Mouse (Mus musculus): ENCODE results near the gene Dcp1a. TPM values are rescaled to one million over a fixed set of nuclear protein-coding genes. Genes with fewer than 3 reads are reported as not detected.

Gene Dcp1a
- polyA plus RNA-seq (2015; fragmentation: Nextera tagmentation; extraction: Ambion mirVana): 16.8 and 20.1 TPM in 2 replicates

DNA sequence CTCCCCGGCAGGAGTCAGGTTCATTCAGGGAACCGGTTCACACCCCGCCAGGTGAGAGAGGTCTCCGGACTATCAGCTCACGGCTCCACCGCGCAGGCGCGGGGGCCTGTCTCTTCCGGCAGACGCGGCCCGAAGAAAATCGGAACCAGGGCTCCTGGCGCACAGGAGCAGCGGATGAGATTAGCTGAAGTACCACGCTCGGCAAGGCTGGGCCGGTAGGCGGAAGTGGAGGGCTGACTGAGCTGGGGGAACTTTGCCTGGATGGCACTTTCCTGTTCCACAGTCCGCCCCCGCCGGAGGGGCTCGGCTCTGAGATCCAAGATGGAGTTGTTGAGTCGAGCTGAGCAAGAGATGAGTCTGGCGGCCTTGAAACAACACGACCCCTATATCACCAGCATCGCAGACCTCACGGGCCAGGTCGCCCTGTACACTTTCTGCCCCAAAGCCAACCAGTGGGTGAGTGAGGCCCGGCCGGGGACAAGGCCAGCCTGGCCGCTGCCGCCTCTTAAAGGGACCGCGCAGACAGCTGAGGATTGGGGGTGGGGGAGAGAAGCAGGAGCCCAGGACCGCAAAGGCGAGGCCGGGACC lies at the start of gene Dcp1a:
Dcp1a (plus strand) TSS at position 175 of the 588 bp plus-strand sequence.
- Histone ChIP-seq H3K4me3 (ENCODE audit: low read length) (peak within 1 kb of the TSS; percentile 96), H3K27ac (ENCODE audit: low read length) (peak within 1 kb of the TSS; percentile 89), H3K9ac (ENCODE audit: low read length) (peak within 1 kb of the TSS; percentile 94), H3K27me3 (ENCODE audit: control insufficient read depth, insufficient read depth, low read length) (no peaks in the 10 kb centered on the region), H3K4me1 (ENCODE audit: control insufficient read depth, insufficient read depth, low read length) (peaks cover 12% of the 10 kb centered on the region), H3K9me3 (replicated peaks; ENCODE audit: control insufficient read depth, low read length) (no peaks in the 10 kb centered on the region), H3K36me3 (ENCODE audit: control insufficient read depth, insufficient read depth) (peaks cover 7% of the 10 kb centered on the region), H3K4me2 (ENCODE audit: low read depth, low read length) (peak within 1 kb of the TSS; percentile 68)
- ATAC-seq (replicated peaks; ENCODE audit: extremely low read depth, insufficient read depth, low FRiP score): peak; percentile 98
- under 1% methylated on average over 39 of the region's 39 CpGs for WGBS

DNA sequence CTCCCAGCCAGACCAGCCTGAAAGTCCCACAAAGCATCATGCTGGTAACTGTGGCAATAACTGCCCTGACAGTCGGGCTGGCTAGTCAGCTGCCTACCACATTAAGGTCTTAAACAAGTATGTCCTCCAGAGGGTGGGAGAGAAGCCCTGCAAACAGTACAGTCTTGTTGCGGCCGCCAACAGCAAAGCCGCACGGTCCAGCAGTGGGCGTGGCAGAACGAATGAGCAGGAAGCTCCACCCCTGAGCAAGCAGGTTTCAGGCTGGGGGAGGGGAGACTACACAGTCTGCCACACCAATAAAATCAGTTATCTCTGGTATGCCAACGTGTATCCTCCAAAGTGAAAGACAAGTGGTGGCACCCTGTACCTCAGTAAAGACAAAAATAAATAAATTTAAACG lies 49.7 kb upstream of the Dcp1a start:
- no peak overlapping the region for H3K9ac ChIP-seq (ENCODE audit: low read length)
- H3K36me3 ChIP-seq (ENCODE audit: control insufficient read depth, insufficient read depth): no peaks in the 10 kb centered on the region
- no peaks in the 10 kb centered on the region for H3K9me3 ChIP-seq (replicated peaks; ENCODE audit: control insufficient read depth, low read length)
- no peaks in the 10 kb centered on the region for H3K27me3 ChIP-seq (ENCODE audit: control insufficient read depth, insufficient read depth, low read length)
- H3K27ac ChIP-seq (ENCODE audit: low read length): no peak overlapping the region
- no peak overlapping the region for H3K4me2 ChIP-seq (ENCODE audit: low read depth, low read length)
- no peak for ATAC-seq (replicated peaks; ENCODE audit: extremely low read depth, insufficient read depth, low FRiP score)
- 54% methylated on average over 9 of the region's 9 CpGs for WGBS
- H3K4me3 ChIP-seq (ENCODE audit: low read length): no peak overlapping the region
- peaks cover 9% of the 10 kb centered on the region for H3K4me1 ChIP-seq (ENCODE audit: control insufficient read depth, insufficient read depth, low read length)

DNA sequence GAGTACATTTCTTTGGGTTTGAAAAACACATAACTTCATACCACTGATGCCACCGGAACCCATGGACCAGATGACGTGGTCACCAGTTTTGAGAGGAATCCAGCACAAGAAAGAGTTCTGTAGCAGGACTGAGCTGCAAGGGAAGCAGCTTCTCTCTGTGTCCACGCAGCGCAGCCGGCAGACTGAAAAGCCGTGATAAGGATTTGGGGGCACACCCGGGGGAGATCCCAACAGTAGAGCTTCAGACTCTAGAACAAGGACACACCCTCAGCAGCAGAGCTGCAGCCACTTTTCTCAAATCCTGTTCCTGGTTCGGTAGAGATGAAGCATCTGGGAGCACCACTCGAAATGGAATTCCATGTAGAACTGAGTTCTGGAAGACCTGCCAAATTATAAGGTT lies 49.3 kb upstream of the Dcp1a start:
- 67% methylated on average over 9 of the region's 9 CpGs for WGBS
- Histone ChIP-seq H3K9me3 (replicated peaks; ENCODE audit: control insufficient read depth, low read length) (no peaks in the 10 kb centered on the region), H3K27ac (ENCODE audit: low read length) (no peak overlapping the region), H3K27me3 (ENCODE audit: control insufficient read depth, insufficient read depth, low read length) (no peaks in the 10 kb centered on the region), H3K36me3 (ENCODE audit: control insufficient read depth, insufficient read depth) (no peaks in the 10 kb centered on the region), H3K4me3 (ENCODE audit: low read length) (no peak overlapping the region), H3K9ac (ENCODE audit: low read length) (no peak overlapping the region), H3K4me1 (ENCODE audit: control insufficient read depth, insufficient read depth, low read length) (peaks cover 5% of the 10 kb centered on the region), H3K4me2 (ENCODE audit: low read depth, low read length) (no peak overlapping the region)
- no peak for ATAC-seq (replicated peaks; ENCODE audit: extremely low read depth, insufficient read depth, low FRiP score)

DNA sequence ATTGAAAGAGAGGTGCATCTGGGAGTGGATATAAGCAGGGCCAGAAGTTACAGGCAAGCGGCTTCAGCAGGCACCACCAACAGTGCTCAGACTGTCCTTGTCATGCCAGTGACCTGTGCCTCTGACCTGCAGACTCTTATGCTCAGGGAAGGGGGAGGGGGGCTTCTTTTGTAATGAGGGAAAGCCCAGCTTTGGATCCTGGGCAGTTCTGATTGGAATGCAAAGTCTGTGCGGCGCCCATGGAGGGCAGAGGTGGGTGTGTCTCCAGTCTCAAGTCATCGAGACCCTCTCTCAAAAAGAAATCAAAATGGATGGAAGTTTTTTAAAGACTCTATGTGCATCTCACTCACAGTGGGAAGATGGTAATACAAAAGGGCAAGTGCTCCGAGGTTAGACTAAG lies 48.9 kb upstream of the Dcp1a start:
- WGBS: 74% methylated on average over 5 of the region's 5 CpGs
- H3K4me1 ChIP-seq (ENCODE audit: control insufficient read depth, insufficient read depth, low read length): peaks cover 1% of the 10 kb centered on the region
- no peak overlapping the region for H3K9ac ChIP-seq (ENCODE audit: low read length)
- no peak overlapping the region for H3K27ac ChIP-seq (ENCODE audit: low read length)
- H3K4me2 ChIP-seq (ENCODE audit: low read depth, low read length): no peak overlapping the region
- no peak for ATAC-seq (replicated peaks; ENCODE audit: extremely low read depth, insufficient read depth, low FRiP score)
- no peaks in the 10 kb centered on the region for H3K27me3 ChIP-seq (ENCODE audit: control insufficient read depth, insufficient read depth, low read length)
- H3K4me3 ChIP-seq (ENCODE audit: low read length): no peak overlapping the region
- H3K9me3 ChIP-seq (replicated peaks; ENCODE audit: control insufficient read depth, low read length): no peaks in the 10 kb centered on the region
- no peaks in the 10 kb centered on the region for H3K36me3 ChIP-seq (ENCODE audit: control insufficient read depth, insufficient read depth)

DNA sequence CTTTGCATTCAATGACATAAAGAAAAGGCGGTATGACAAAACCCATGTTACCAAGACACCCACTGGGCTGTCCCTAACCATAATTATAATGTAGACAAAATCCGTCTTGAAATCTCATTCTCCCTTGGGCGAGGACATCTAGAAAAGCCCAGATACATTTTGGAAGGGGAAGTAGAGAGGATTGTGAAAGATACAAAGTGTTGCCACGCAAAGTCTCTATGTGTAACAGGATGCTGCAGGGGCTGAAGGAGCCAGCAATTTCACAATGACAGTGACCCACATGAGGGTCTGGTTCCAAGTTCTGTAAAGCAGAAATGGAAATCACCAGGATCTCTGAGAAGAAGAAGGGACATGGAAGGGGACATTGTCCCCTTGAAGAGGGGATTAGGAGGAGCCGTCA lies 44.0 kb upstream of the Dcp1a start:
- Histone ChIP-seq H3K36me3 (ENCODE audit: control insufficient read depth, insufficient read depth) (no peaks in the 10 kb centered on the region), H3K27me3 (ENCODE audit: control insufficient read depth, insufficient read depth, low read length) (no peaks in the 10 kb centered on the region), H3K27ac (ENCODE audit: low read length) (no peak overlapping the region), H3K4me1 (ENCODE audit: control insufficient read depth, insufficient read depth, low read length) (no peaks in the 10 kb centered on the region), H3K9ac (ENCODE audit: low read length) (no peak overlapping the region), H3K4me3 (ENCODE audit: low read length) (no peak overlapping the region), H3K4me2 (ENCODE audit: low read depth, low read length) (no peak overlapping the region), H3K9me3 (replicated peaks; ENCODE audit: control insufficient read depth, low read length) (no peaks in the 10 kb centered on the region)
- WGBS: 82% methylated on average over 5 of the region's 5 CpGs
- no peak for ATAC-seq (replicated peaks; ENCODE audit: extremely low read depth, insufficient read depth, low FRiP score)

DNA sequence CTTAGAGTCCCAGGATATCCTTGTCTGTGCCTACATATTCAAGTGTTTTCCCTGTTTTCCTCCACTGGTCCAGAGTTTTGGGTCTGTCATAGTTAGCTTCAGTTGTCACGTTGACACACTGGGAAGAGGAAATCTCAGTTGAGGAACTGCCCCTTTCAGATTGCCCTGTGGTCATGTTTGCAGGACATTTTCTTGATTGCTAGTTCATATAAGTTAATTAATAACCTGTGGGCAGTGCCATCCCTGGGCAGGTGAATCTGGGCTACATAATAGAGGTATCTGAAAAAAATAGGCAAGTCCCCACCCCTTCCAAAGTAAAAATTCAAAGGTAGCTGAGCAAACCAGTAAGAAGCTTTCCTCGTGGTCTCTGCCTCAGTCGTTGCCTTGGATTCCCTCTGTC lies 39.4 kb upstream of the Dcp1a start:
- H3K27ac ChIP-seq (ENCODE audit: low read length): no peak overlapping the region
- H3K9ac ChIP-seq (ENCODE audit: low read length): no peak overlapping the region
- no peak overlapping the region for H3K4me3 ChIP-seq (ENCODE audit: low read length)
- no peak overlapping the region for H3K4me2 ChIP-seq (ENCODE audit: low read depth, low read length)
- H3K4me1 ChIP-seq (ENCODE audit: control insufficient read depth, insufficient read depth, low read length): no peaks in the 10 kb centered on the region
- H3K36me3 ChIP-seq (ENCODE audit: control insufficient read depth, insufficient read depth): no peaks in the 10 kb centered on the region
- H3K27me3 ChIP-seq (ENCODE audit: control insufficient read depth, insufficient read depth, low read length): no peaks in the 10 kb centered on the region
- ATAC-seq (replicated peaks; ENCODE audit: extremely low read depth, insufficient read depth, low FRiP score): no peak
- WGBS: 77% methylated on average over 3 of the region's 3 CpGs
- no peaks in the 10 kb centered on the region for H3K9me3 ChIP-seq (replicated peaks; ENCODE audit: control insufficient read depth, low read length)

DNA sequence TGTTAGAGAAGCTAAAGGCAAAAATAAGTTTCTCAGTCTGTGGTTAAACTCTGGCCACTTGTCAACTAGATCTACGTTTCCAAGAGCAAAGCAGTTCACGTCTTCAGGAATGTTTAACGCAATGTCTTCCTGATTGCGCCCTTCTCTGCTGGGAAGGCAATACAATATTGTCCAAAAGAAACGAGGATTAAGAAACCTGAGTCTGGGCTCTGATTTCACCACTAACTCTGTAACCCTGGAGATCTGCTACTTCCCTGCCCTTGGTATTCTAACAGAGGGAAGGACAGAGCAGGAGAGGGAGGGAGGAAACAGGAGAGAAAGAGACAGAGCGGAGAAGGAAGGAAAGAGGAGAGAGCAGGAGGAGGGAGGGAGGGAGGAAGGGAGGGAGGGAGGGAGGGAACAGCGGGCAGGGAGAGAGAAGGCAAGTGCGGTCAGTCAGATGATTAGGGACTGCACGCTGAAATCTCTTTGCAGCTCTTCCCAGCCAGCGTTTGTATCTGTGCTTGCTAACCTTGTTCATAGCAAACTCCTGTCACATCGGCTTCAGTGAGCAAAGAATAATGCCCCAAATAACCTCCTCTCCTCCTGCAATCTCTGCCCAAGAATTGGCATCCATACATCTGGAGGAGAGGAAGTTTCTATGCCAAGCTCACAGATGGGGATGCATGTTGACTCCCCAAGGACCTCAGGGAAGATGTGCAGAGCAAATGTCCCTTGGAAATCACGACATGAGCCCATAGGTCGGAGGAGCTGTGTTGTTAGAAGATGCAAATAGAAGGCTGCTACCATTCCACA lies 23.3 kb upstream of the Dcp1a start:
- ATAC-seq (replicated peaks; ENCODE audit: extremely low read depth, insufficient read depth, low FRiP score): no peak
- 24% methylated on average over 13 of the region's 13 CpGs for WGBS
- no peak overlapping the region for H3K4me3 ChIP-seq (ENCODE audit: low read length)

DNA sequence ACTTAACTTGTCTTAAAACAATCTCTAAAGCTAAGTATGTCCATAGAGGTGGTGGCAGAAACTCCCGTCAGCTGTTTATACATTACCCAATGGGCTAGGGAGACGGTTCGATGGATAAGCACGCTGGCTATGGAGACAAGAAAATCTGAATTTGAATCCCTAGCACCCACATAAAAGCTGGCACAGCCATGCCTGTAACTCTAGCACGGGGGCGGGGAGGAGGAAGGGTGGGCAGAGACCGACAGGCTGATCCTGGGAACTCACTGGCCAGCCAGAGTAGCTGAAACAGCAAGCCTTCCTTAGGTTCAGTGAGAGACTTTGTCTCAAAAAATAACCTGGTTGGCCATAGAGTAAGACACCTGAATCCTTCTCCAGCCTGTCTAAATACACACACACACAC lies 21.9 kb upstream of the Dcp1a start:
- ATAC-seq (replicated peaks; ENCODE audit: extremely low read depth, insufficient read depth, low FRiP score): no peak
- H3K4me2 ChIP-seq (ENCODE audit: low read depth, low read length): no peak overlapping the region
- H3K9me3 ChIP-seq (replicated peaks; ENCODE audit: control insufficient read depth, low read length): no peaks in the 10 kb centered on the region
- H3K4me3 ChIP-seq (ENCODE audit: low read length): no peak overlapping the region
- H3K27ac ChIP-seq (ENCODE audit: low read length): no peak overlapping the region
- no peak overlapping the region for H3K9ac ChIP-seq (ENCODE audit: low read length)
- H3K36me3 ChIP-seq (ENCODE audit: control insufficient read depth, insufficient read depth): no peaks in the 10 kb centered on the region
- 70% methylated on average over 7 of the region's 7 CpGs for WGBS
- H3K4me1 ChIP-seq (ENCODE audit: control insufficient read depth, insufficient read depth, low read length): peaks cover 8% of the 10 kb centered on the region
- no peaks in the 10 kb centered on the region; the same call in 1 of the 2 replicates for H3K27me3 ChIP-seq (ENCODE audit: control insufficient read depth, insufficient read depth, low read length)

More for the DNA sequence above, 23.3 kb upstream of the Dcp1a start:
- peaks cover 8% of the 10 kb centered on the region for H3K4me1 ChIP-seq (ENCODE audit: control insufficient read depth, insufficient read depth, low read length)
- H3K9me3 ChIP-seq (replicated peaks; ENCODE audit: control insufficient read depth, low read length): no peaks in the 10 kb centered on the region
- H3K36me3 ChIP-seq (ENCODE audit: control insufficient read depth, insufficient read depth): no peaks in the 10 kb centered on the region
- peak overlapping the region; percentile 33 for H3K4me2 ChIP-seq (ENCODE audit: low read depth, low read length)
- no peaks in the 10 kb centered on the region; the same call in 1 of the 2 replicates for H3K27me3 ChIP-seq (ENCODE audit: control insufficient read depth, insufficient read depth, low read length)
- no peak overlapping the region for H3K27ac ChIP-seq (ENCODE audit: low read length)
- no peak overlapping the region for H3K9ac ChIP-seq (ENCODE audit: low read length)

DNA sequence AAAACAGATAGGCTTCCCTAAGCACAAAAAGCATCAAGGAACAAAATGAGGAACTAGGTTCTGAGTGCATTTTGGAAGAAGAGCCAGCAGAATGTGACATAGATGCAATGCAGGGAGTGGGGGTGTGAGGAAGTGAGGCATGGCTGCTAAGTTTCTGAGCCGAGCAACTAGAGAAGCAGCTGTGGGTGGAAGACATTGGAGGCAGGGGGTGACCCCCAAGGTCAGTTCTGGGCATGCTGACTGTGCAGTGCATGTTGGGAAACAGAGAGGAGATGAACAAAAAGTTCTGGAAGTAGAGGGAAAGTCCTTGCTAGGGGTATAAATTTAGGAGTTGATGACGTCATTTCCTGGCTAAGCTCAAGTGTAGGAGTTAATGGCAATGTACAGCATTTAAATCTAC lies 21.4 kb upstream of the Dcp1a start:
- ATAC-seq (replicated peaks; ENCODE audit: extremely low read depth, insufficient read depth, low FRiP score): no peak; the same call in 1 of the 2 replicates

More for the DNA sequence above, 21.4 kb upstream of the Dcp1a start:
- 25% methylated on average over 2 of the region's 2 CpGs for WGBS
- Histone ChIP-seq H3K4me2 (ENCODE audit: low read depth, low read length) (no peak overlapping the region), H3K27ac (ENCODE audit: low read length) (no peak overlapping the region), H3K9me3 (replicated peaks; ENCODE audit: control insufficient read depth, low read length) (no peaks in the 10 kb centered on the region), H3K9ac (ENCODE audit: low read length) (no peak overlapping the region), H3K4me1 (ENCODE audit: control insufficient read depth, insufficient read depth, low read length) (peaks cover 8% of the 10 kb centered on the region), H3K36me3 (ENCODE audit: control insufficient read depth, insufficient read depth) (no peaks in the 10 kb centered on the region), H3K27me3 (ENCODE audit: control insufficient read depth, insufficient read depth, low read length) (no peaks in the 10 kb centered on the region; the same call in 1 of the 2 replicates), H3K4me3 (ENCODE audit: low read length) (no peak overlapping the region)
